Mouse (Mus musculus) embryo, embryonic 10.5 days (tissue): ENCODE measurements around the gene Trip4.

ENCODE experiments used
- DNase-seq: peaks from one replicate; pipeline ENCODE4 v3.0.0-alpha.2; 2015; ENCODE audit warnings: low spot score

Gene Trip4

GRCm38 (mm10) chr9:65908394-65909300 is at the start of gene Trip4, which contains the start of gene Csnk1g1:
Gene Trip4 (minus strand): TSS chr9:65908794.
Gene Csnk1g1 (plus strand): TSS chr9:65908924.
- peak; percentile 98 for DNase-seq

- DNase-seq = no peak
Measured at GRCm38 (mm10) chr9:65951082-65951587, 42.5 kb upstream of the Trip4 start.

GRCm38 (mm10) chr9:65937566-65937965 is 29.0 kb upstream of the Trip4 start:
- DNase-seq = no peak

DNA sequence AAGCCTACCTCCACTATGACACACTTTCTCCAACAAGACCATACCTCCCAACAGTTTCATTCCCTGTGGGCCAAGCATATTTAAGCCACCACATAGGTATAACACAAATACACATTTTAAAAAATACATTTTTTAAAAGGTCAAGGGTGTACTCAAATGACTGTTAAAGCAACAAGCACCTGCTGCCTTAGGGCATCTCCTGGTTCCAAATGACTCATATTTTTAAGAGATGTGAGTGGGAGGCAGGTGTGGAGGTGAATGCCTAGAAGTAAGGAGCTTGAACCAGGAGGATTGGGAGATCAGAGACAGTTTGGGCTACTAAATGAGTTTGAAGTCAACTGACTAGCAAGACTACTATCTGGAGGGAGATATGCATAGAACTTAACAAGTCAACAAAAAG is 21.2 kb upstream of the Trip4 start:
- DNase-seq = no peak

- DNase-seq = no peak
Measured at GRCm38 (mm10) chr9:65928456-65928855, 19.9 kb upstream of the Trip4 start.

GRCm38 (mm10) chr9:65917015-65917414 is 8.4 kb upstream of the Trip4 start:
- no peak for DNase-seq

- no peak for DNase-seq
Measured at GRCm38 (mm10) chr9:65913976-65914375, 5.4 kb upstream of the Trip4 start.

GRCm38 (mm10) chr9:65909837-65910236 is 1.2 kb upstream of the Trip4 start:
- no peak for DNase-seq

GRCm38 (mm10) chr9:65909301-65909801 is 757 bp upstream of the Trip4 start:
- DNase-seq = peak; percentile 65

DNA sequence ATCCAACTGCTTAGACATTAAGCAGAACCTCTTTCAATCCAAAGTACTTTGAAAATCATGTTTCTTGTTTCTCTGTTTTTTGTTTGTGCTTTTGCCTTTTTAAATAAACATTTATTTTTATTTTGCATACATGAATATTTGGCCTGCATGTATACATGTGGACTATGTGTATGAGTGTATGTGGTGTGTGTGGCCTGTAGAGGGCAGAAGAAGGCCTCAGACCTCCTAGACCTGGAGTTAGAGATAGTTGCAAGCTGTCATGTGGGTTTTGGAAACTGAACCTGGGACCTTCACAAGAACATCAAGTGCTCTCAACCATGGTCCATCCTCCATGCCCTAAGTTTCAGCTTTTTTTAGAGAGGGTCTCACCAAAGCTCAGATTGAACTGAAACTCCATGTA is 5.2 kb downstream of the Trip4 start:
- DNase-seq = no peak

DNA sequence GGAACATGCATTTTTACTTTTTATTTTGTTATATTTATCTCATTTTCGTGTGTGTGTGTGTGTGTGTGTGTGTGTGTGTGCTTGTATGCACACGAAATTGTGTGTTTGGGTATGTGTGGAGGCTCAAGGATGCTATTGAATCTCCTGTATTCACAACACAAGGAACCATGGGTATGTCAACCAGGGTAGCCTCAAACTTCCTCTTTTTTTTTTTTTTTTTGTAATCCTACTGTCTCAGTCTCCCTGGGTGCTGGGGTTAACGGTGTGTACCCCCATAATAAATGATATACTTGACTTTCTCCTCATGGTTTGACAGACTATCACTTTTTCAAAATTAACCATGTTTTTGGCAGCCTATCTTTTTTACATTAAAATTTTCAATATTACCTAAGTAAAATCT is 5.7 kb downstream of the Trip4 start:
- no peak for DNase-seq

GRCm38 (mm10) chr9:65896977-65897376 is 11.6 kb downstream of the Trip4 start:
- no peak for DNase-seq

DNA sequence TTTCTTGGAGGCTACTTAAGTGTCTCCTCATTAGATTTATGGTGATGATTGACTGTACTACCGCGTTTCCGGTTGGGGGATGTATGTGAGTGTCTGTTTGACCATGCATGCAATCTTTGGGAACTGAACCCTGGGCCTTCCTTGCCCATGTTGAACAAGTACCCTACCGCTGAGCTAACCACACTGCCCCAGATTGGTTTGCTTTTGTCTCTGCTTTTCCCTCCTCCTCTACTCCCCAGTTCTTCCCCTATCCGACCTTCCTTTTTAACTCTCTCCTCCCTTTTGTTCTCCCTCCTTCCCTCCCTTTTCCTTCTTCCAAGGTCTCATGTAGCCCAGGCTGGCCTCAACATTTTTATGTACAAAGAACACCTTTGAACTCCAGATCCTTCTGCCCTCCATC is 17.5 kb downstream of the Trip4 start:
- peak; percentile 71 for DNase-seq

DNA sequence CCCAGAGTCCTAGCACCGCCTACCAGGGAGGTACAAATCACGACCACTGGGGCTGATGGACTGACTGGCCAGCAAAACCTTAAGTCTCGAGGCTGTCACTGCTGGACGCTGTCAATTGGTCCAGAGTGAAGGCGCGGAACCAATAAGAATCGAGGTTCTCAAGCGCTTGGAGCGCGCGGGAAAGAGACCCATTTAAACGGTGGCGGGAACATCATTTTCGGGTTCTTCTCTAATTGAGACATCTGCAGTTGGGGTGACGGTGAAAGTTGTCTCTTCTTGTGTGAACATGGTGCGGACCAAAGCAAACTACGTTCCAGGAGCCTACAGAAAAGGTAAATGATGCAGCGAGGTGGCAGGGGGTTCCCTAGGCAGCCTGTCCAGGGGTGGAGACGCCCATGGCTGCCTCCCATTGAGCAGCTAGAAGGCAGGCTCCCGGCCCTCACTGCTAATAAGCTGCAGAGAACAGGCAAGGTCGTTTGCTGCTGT is 18.4 kb downstream of the Trip4 start, which contains the start of gene Pclaf:
TSS of gene Pclaf (plus strand) at position 95 of the 486 bp plus-strand sequence.
- peak; percentile 97 for DNase-seq

- peak; percentile 94 for DNase-seq
Measured at GRCm38 (mm10) chr9:65884564-65885315, 23.9 kb downstream of the Trip4 start.

- no peak for DNase-seq
Measured at GRCm38 (mm10) chr9:65859656-65860055, 48.9 kb downstream of the Trip4 start.

DNA sequence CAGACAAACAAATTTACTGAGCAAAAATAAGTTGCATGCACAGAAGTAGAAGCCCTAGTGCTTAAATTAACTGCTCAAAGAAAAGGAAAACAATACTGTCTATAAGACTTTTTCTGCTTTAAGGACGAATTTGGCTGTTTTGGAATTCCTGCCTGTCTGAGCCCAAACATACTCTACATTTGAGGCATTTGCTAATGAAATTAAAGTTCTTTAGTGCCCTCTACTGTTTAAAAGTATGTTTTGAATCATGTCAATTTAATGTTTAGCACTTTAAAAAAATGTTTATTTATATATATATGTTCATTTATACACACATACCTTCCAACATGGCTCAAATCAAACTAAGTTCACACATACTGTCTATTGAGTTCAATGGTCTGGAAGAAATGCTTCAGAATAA is 58.4 kb downstream of the Trip4 start:
- no peak for DNase-seq

DNA sequence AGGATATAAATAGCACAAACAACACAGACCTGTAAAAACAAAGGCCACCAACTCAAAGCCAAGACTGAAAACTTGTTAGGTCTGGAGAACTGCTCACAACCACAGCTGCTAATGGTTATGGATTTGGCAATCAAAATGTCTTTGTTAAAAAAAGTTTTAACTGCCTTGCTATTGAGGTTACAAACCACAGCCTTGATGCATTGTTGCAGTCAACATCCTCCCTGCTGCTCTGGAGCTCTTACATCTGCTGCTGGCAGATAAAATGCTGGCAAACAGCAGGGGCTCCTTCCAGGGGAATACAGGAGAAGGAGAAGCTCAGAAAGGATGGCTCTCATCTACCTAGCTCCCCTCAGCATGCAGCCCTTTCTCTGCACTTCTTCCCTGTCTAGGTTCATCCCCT is 60.4 kb downstream of the Trip4 start:
- no peak for DNase-seq

DNA sequence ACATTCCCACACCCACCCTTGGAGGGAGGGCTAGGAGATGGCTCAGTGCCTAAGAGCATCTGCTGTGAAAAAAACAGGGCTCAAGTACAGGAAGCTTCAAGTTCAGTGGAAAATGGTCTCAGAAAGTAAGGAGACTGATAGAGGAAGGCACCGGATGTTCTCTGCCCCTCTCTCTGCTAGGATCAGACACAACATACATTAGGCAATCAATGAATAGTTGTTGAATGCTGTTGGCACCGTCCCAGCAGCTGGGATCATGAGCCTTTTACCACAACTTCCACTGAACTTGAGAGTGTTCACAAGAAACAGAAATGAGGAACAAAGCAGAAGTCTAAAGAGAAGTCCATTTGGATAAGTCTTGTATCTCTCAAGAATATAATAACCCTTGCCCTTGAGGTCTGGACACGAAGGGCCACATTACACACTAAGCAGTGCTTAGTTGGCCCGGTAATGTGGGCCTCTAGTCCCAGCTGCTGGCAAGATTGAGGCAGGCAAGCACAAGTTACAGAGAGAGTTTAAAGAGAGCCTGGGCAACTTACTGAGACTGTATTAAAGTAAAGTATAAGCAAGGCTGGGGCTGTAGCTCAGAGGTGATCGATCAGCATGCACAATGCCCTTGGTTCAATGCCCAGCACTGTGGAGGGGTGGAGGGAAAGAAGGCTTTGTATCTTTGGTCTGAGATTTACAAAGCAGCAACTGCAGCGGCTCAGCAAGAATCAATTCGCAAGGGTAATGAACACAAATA is 64.0 kb downstream of the Trip4 start:
- DNase-seq = no peak

DNA sequence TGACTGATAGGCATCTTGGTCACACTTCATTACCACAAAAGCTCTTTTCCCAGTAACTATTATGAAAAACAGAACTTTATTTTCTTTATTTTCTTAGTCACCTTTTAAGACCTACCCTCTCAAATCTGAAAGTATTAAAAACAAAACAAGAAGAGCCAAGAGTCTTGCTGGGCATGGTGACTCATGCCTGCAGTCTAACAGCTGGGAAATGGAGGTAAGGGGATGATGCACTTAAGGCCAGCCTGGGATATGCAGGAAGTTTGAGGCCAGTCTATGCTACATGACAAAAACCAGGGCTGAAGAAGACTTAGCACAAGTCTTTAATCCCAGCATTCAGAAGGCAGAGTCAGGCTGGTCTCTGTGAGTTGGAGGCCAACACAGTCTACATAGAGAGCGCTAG is 68.8 kb downstream of the Trip4 start:
- DNase-seq = no peak

- DNase-seq = no peak
Measured at GRCm38 (mm10) chr9:65836916-65837315, 71.7 kb downstream of the Trip4 start.
